Mouse (Mus musculus) adrenal gland, postnatal 10 days (tissue): ENCODE measurements around the gene Susd6. TPM values are rescaled to one million over a fixed set of nuclear protein-coding genes. Genes with fewer than 3 reads are reported as not detected.
A peak's percentile ranks its signal among the peaks of the same experiment; 100 is the strongest.

ENCODE experiments used
- DNase-seq: peaks from one replicate; pipeline ENCODE4 v3.0.0; 2021; ENCODE audit warnings: mixed read lengths
- long read RNA-seq, 2 experiments: library from polyadenylated mRNA; stranded (forward); transcript quantifications; one replicate each; pipeline ENCODE4 v2.0.0; 2021
- total RNA-seq, 2 experiments: library from RNA; stranded (reverse); gene quantifications; 2 replicates each; pipeline ENCODE4 v1.2.3; 2021

The Susd6 gene
- total RNA-seq = 10 to 100 TPM; 41.7 to 42.1 TPM
- long read RNA-seq, experiment 1, full-length matches to known transcripts = 2 of 19 reads
- long read RNA-seq, experiment 1, partial matches to known transcripts = 16 of 19 reads
- long read RNA-seq, experiment 1, other reads (novel, unspliced or antisense) = 1 of 19 reads
- long read RNA-seq, experiment 2, full-length matches to known transcripts = 11 of 24 reads
- long read RNA-seq, experiment 2, partial matches to known transcripts = 2 of 24 reads
- long read RNA-seq, experiment 2, other reads (novel, unspliced or antisense) = 11 of 24 reads

- peak; percentile 99 for DNase-seq
Observed at GRCm38 (mm10) chr12:80789849-80790694, at the start of gene Susd6. Gene Susd6, plus strand, starts transcription at chr12:80790510.

GRCm38 (mm10) chr12:80744614-80745013, 45.7 kb upstream of the Susd6 start:
- no peak for DNase-seq

GRCm38 (mm10) chr12:80746031-80746813, 44.1 kb upstream of the Susd6 start:
- no peak for DNase-seq

DNA sequence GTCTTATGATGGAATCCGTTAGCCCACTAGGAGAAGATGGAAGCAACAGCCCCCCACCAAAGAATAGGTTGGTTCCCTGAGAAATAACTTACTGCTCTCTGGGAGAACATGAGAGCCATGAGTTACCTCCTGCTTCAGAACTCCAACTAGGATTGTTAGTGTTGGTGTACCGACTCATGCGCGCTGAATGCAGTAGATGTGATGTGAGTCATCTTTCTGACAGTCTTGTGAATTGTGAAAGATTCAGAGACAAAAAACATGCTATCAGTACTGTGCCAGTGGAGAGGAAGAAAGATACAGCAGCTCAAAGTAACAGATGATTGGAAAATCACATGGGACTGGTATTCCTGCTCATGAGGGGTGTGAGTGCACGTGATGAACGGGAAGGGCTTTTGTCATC, 38.8 kb upstream of the Susd6 start:
- DNase-seq = no peak

- DNase-seq = peak; percentile 76
Observed at GRCm38 (mm10) chr12:80757751-80758558, 32.4 kb upstream of the Susd6 start.

DNA sequence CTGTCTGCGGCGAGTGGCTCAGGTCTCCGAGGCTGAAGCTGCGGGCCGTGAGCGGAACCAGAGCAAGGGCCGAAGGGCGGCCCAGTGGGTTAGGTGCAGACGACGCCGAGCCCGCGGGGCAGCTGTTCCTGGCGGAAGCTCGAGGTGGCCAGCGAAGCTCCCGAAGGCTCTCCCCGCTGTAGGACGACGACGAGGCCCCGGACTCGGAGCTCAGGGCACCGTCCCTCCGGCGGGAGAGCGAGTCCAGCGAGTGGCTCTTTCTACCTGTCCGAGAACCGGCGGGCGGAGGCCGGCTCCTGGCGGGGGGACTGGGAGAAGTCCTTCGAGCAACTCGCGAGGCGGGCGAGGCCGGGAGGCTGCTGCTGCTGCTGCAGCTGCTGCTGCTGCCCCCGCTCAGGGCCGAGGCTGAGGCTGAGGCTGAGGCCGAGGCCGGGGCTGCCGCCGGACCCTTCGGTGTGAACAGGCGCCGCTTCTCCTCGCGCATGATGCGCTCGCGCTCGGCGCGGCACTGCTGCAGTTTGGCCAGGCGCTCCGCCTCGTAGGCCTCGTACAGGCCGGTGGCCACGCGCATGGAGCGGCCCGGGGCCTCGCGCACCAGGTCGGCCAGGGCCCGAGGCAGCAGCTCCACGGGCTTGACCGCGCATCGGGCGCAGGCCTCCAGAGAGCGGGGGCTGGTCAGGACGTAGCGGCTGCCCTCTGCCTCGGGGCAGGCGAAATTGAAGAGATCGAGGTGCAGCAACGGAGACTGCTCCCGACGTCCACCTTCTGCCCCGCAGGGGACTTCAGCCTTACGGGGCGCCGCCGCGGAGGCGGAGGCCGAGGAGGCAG, 31.5 kb upstream of the Susd6 start:
- DNase-seq = peak; percentile 41

GRCm38 (mm10) chr12:80759387-80759712, 31.0 kb upstream of the Susd6 start:
- DNase-seq = no peak

DNA sequence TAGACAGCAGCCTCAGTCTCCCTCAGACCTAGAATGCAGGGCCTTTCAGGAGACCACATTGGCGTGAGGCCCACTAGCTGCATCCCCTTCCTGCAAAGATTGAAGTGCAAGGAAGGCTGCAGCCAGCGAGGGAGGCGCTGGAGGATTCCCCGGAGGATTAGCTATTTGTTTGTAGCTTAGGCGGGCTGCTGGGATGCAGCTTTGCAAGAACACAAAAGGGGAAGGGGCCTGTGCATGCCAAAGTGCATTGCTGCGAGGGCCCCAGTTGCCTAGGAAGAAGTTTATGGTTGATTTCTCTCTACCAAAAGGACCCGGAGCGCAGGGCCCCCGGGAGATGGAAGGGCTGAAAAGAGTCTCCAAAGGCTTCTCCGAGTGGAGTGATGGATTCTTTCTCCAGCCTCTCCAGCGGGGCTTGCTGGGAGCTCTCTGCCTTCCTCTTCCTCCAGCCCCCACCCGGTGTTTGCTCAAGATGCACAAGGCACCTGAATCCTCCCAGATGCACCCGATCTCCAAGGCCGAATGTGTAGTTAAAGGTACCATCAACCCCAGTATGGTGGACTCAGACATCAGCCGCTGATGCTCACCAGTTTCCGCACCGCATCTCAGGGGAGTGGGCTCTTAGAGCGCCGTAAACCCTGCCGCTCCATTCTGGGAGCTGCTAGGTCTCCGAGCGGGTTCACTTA, 30.5 kb upstream of the Susd6 start:
- DNase-seq = peak; percentile 10

GRCm38 (mm10) chr12:80760396-80760801, 29.9 kb upstream of the Susd6 start, which contains the start of gene Ccdc177:
Gene Ccdc177, minus strand, starts transcription at chr12:80760687.
- DNase-seq = peak; percentile 83

DNA sequence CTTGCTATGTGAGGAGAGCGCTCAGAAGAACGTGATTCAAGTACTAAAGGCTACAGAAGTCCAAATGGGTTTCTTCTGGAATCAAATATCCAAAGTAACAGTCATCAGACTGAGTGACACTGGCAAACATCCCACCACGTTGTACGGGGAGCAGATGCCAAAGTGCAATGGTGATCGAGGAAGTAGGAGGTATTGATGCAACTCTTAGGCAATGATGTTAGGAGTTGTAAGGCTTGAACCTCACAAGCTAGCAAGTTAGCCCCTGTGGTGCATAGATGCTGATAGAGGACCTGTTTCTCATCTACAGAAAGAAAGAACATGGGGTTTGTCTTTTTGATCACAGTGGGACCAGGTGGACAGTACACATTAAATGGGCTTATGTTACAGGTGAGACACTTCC, 27.3 kb upstream of the Susd6 start:
- no peak for DNase-seq

GRCm38 (mm10) chr12:80764116-80764515, 26.2 kb upstream of the Susd6 start:
- no peak for DNase-seq

DNA sequence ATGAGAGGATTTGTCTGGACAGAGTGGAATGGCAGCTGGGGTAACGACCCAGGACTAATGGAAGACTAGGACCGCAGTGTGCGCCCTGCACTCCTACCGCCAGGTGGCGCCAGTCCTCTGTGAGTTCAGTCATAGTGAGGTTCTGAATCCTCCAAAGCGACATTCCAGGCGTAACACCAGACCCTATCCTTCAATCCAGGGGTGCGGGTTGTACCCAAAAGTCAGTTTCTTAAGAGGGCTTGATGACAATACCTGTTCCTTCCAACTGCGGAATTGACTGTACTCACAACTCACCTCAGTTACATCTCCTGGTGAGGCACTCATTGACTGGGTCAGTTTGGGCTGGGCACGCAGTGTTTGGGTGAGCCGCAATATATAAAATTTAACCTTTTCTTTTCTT, 20.6 kb upstream of the Susd6 start:
- peak; percentile 85 for DNase-seq

- no peak for DNase-seq
Observed at GRCm38 (mm10) chr12:80774786-80775185, 15.5 kb upstream of the Susd6 start.

- no peak for DNase-seq
Observed at GRCm38 (mm10) chr12:80776046-80776634, 14.2 kb upstream of the Susd6 start.

- no peak for DNase-seq
Observed at GRCm38 (mm10) chr12:80778188-80778936, 11.9 kb upstream of the Susd6 start.

DNA sequence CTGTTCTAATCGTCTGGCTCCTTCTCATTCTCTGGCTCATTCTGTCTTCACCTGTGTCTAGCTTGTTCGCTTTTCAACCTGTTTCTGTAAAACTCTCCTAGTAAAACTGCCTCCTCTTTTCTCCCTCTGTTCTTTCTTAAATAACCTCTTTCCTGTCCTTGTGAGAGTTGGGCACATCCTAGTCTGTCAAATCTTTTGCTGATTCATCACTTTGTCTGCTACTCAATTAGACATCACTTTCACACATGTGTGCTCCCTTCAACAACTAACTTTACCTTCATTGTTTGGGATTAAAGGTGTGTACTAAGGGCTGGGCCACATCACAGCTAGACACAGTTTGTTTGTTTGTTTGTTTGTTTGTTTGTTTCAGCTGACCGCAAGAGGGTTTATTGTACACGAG, 10.6 kb upstream of the Susd6 start:
- DNase-seq = no peak

DNA sequence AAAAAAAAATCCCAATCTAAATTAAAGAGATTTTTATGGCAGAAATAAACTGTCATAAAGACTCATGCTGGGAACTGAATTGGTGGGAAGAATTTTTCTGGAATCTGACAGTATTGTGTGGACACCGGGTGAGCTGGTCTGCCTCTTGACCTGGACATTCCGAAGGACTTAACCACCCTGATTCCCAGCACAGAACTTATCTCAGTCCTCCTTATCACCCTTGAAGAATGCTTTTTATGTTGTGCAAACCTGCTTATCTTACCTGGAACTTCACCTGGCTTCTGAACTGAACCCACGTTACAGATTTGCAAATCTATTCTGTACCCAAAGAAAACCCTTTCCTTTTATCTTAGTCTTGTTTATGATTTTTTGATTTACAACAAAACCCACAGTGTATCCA, 8.1 kb upstream of the Susd6 start:
- DNase-seq = no peak

GRCm38 (mm10) chr12:80782892-80783291, 7.4 kb upstream of the Susd6 start:
- DNase-seq = no peak

- DNase-seq = no peak
Observed at GRCm38 (mm10) chr12:80783889-80784288, 6.4 kb upstream of the Susd6 start.
